Mouse (Mus musculus): ENCODE measurements at regions not wholly inside any gene's neighbourhood (a gene's known extent, or its start where the extent isn't known, plus 50 kb on each side); places are given as distances from the start of the nearest gene placed in this dataset.

- DNase-seq (ENCODE audit: low spot score in 2 of 2): no peak
Measured at GRCm38 (mm10) chr12:9258221-9258620, 228.4 kb downstream of the Ttc32 start.

- no peak for DNase-seq (ENCODE audit: low spot score in 2 of 2)
Measured at GRCm38 (mm10) chr12:9261662-9262061, 231.9 kb downstream of the Ttc32 start.

GRCm38 (mm10) chr12:9266221-9266620 lies 236.4 kb downstream of the Ttc32 start:
- DNase-seq (ENCODE audit: low spot score in 2 of 2): no peak

GRCm38 (mm10) chr12:9271484-9271883 lies 241.7 kb downstream of the Ttc32 start:
- no peak for DNase-seq (ENCODE audit: low spot score in 2 of 2)

GRCm38 (mm10) chr12:9274181-9274580 lies 244.4 kb downstream of the Ttc32 start:
- no peak for DNase-seq (ENCODE audit: low spot score in 2 of 2)

- no peak for DNase-seq (ENCODE audit: low spot score in 2 of 2)
Measured at GRCm38 (mm10) chr12:9275697-9276096, 245.9 kb downstream of the Ttc32 start.

- no peak for DNase-seq (ENCODE audit: low spot score in 2 of 2)
Measured at GRCm38 (mm10) chr12:9278735-9279134, 248.9 kb downstream of the Ttc32 start.

- no peak for DNase-seq (ENCODE audit: low spot score in 2 of 2)
Measured at GRCm38 (mm10) chr12:9279893-9280605, 250.3 kb downstream of the Ttc32 start.

GRCm38 (mm10) chr12:9287271-9287670 lies 257.5 kb downstream of the Ttc32 start:
- DNase-seq (ENCODE audit: low spot score in 2 of 2): no peak

- DNase-seq (ENCODE audit: low spot score in 2 of 2): peak; percentile 60 to 75
Measured at GRCm38 (mm10) chr12:9292656-9293055, 262.9 kb downstream of the Ttc32 start.

GRCm38 (mm10) chr12:9295211-9295610 lies 265.4 kb downstream of the Ttc32 start:
- no peak for DNase-seq (ENCODE audit: low spot score in 2 of 2)

- DNase-seq (ENCODE audit: low spot score in 2 of 2): no peak
Measured at GRCm38 (mm10) chr12:9298848-9299655, 269.3 kb downstream of the Ttc32 start.

GRCm38 (mm10) chr12:9304146-9304545 lies 265.8 kb upstream of the Osr1 start:
- DNase-seq (ENCODE audit: low spot score in 2 of 2): peak in 1 of 2 experiments; percentile 10

GRCm38 (mm10) chr12:9337891-9338672 lies 231.8 kb upstream of the Osr1 start:
- DNase-seq (ENCODE audit: low spot score in 2 of 2): peak in 1 of 2 experiments; percentile 3

GRCm38 (mm10) chr12:9338801-9339231 lies 231.1 kb upstream of the Osr1 start:
- peak in 1 of 2 experiments; percentile 9 for DNase-seq (ENCODE audit: low spot score in 2 of 2)

- no peak for DNase-seq (ENCODE audit: low spot score in 2 of 2)
Measured at GRCm38 (mm10) chr12:9340769-9341168, 229.1 kb upstream of the Osr1 start.

GRCm38 (mm10) chr12:9345359-9345758 lies 224.6 kb upstream of the Osr1 start:
- no peak for DNase-seq (ENCODE audit: low spot score in 2 of 2)

GRCm38 (mm10) chr12:9355512-9355911 lies 214.4 kb upstream of the Osr1 start:
- DNase-seq (ENCODE audit: low spot score in 2 of 2): no peak

GRCm38 (mm10) chr12:9357856-9358255 lies 212.1 kb upstream of the Osr1 start:
- DNase-seq (ENCODE audit: low spot score in 2 of 2): no peak

- DNase-seq (ENCODE audit: low spot score in 2 of 2): no peak
Measured at GRCm38 (mm10) chr12:9358872-9359271, 211.0 kb upstream of the Osr1 start.

- no peak for DNase-seq (ENCODE audit: low spot score in 2 of 2)
Measured at GRCm38 (mm10) chr12:9365931-9366330, 204.0 kb upstream of the Osr1 start.

GRCm38 (mm10) chr12:9368682-9369081 lies 201.2 kb upstream of the Osr1 start:
- no peak for DNase-seq (ENCODE audit: low spot score in 2 of 2)
